Mouse (Mus musculus) lung, adult 2 months (tissue): Measurements from ENCODE around the gene Parp14.

ENCODE experiments used
- CTCF ChIP-seq: fragments of 200-500 bp; IDR thresholded peaks from 2 replicates; pipeline ENCODE4 v1.5.1; 2011; ENCODE audit warnings: mild to moderate bottlenecking, low read length, control low read depth; ENCODE audit not compliant: insufficient read depth
- POLR2A ChIP-seq: fragments of 200-500 bp; IDR thresholded peaks from 2 replicates; pipeline ENCODE4 v1.6.1; 2011; ENCODE audit warnings: low read depth, mild to moderate bottlenecking, control low read depth, low read length, borderline replicate concordance; ENCODE audit errors: extremely low read depth

- no peak for TF ChIP-seq POLR2A
- no peak for TF ChIP-seq CTCF
These were observed 24.2 kb downstream of the Parp14 start for GRCm38 (mm10) chr16:35847138-35847537.
